Mouse (Mus musculus): ENCODE measurements around the gene Cfap43. TPM values are rescaled to one million over a fixed set of nuclear protein-coding genes. Genes with fewer than 3 reads are reported as not detected.

The Cfap43 gene
- total RNA-seq, 2 experiments from 2014 or later = not detected

GRCm38 (mm10) chr19:47917396-47917795, 1.7 kb downstream of the Cfap43 start:
- DNase-seq = no peak
- intact Hi-C loops (cut with DNase I) = no loop called here

GRCm38 (mm10) chr19:47915251-47915650, 3.8 kb downstream of the Cfap43 start:
- no peak for DNase-seq
- intact Hi-C loops (cut with DNase I) = no loop called here

- intact Hi-C loops (cut with DNase I) = no loop called here
- DNase-seq = no peak
These were observed 4.9 kb downstream of the Cfap43 start for GRCm38 (mm10) chr19:47914191-47914590.

GRCm38 (mm10) chr19:47913344-47913743, 5.7 kb downstream of the Cfap43 start:
- DNase-seq = no peak
- intact Hi-C loops (cut with DNase I) = no loop called here

- intact Hi-C loops (cut with DNase I) = no loop called here
- DNase-seq = no peak
These were observed 8.3 kb downstream of the Cfap43 start for GRCm38 (mm10) chr19:47910751-47911150.

GRCm38 (mm10) chr19:47910117-47910618, 8.9 kb downstream of the Cfap43 start:
- no peak for DNase-seq
- intact Hi-C loops (cut with DNase I) = no loop called here

GRCm38 (mm10) chr19:47909387-47910116, 9.5 kb downstream of the Cfap43 start:
- intact Hi-C loops (cut with DNase I) = no loop called here
- no peak for DNase-seq

- no peak for DNase-seq
- intact Hi-C loops (cut with DNase I) = no loop called here
These were observed 10.1 kb downstream of the Cfap43 start for GRCm38 (mm10) chr19:47908961-47909371.

GRCm38 (mm10) chr19:47907596-47907995, 11.5 kb downstream of the Cfap43 start:
- intact Hi-C loops (cut with DNase I) = no loop called here
- no peak for DNase-seq

GRCm38 (mm10) chr19:47905603-47906002, 13.5 kb downstream of the Cfap43 start:
- intact Hi-C loops (cut with DNase I) = no loop called here
- DNase-seq = no peak

- intact Hi-C loops (cut with DNase I) = no loop called here
- no peak for DNase-seq
These were observed 14.0 kb downstream of the Cfap43 start for GRCm38 (mm10) chr19:47905081-47905480.

- intact Hi-C loops (cut with DNase I) = no loop called here
These were observed 15.4 kb downstream of the Cfap43 start for GRCm38 (mm10) chr19:47903679-47904078.

GRCm38 (mm10) chr19:47902316-47903201, 16.5 kb downstream of the Cfap43 start:
- intact Hi-C loops (cut with DNase I) = no loop called here
- DNase-seq = peak in 1 of 2 experiments; percentile 45

More at GRCm38 (mm10) chr19:47903679-47904078, 15.4 kb downstream of the Cfap43 start:
- DNase-seq = no peak

- intact Hi-C loops (cut with DNase I) = no loop called here
- no peak for DNase-seq
These were observed 18.5 kb downstream of the Cfap43 start for GRCm38 (mm10) chr19:47900558-47900957.

GRCm38 (mm10) chr19:47900012-47900411, 19.1 kb downstream of the Cfap43 start:
- DNase-seq = no peak
- intact Hi-C loops (cut with DNase I) = no loop called here

- intact Hi-C loops (cut with DNase I) = no loop called here
- no peak for DNase-seq
These were observed 20.5 kb downstream of the Cfap43 start for GRCm38 (mm10) chr19:47898472-47899079.

GRCm38 (mm10) chr19:47893092-47893491, 26.0 kb downstream of the Cfap43 start:
- no peak for DNase-seq
- intact Hi-C loops (cut with DNase I) = no loop called here

- DNase-seq = peak; percentile 49 to 51
- intact Hi-C loops (cut with DNase I) = no loop called here
These were observed 27.4 kb downstream of the Cfap43 start for GRCm38 (mm10) chr19:47891562-47892312.

- intact Hi-C loops (cut with DNase I) = no loop called here
- DNase-seq = no peak
These were observed 28.5 kb downstream of the Cfap43 start for GRCm38 (mm10) chr19:47890489-47891130.

- intact Hi-C loops (cut with DNase I) = no loop called here
- no peak for DNase-seq
These were observed 31.1 kb downstream of the Cfap43 start for GRCm38 (mm10) chr19:47888037-47888436.
